Comparison of ENCODE assay signal across 12 mouse cellular contexts in the genomic region with DNA sequence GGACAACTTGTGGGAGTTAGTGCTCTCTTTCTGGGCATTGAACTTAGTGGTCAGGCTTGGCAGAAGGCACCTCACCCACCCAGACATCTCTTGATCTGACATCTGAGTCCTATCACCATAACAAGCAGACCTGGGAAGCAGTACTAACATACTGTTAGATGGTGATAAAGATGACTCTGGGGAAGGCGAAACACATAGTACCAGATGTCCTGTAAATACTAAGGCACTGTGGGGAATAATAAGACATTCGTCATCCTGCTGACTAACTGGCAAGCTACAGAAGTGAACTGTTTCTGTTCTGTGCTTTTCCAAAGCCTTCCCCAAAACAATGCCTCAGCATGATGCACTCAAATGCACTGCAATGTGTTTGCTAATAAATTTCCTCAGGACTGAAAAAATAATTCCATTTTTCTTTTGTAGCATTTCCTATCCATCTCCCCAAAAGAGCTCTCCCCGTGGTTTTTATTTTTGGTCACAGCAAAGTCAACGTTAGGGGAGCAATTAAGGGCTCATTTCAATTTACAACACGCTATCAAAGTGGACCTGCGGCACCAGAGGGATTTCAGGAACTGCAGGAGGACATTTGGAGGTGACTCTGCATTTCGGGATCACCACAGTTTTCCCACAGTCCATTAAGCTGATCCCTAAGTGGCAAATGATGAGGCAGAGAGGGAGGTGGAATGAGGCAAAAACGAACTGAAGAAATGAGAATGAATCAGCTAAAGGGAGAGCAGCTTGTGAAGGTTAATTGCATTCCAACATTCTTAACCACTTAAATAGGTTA. TPM values are rescaled to one million over a fixed set of nuclear protein-coding genes. Genes with fewer than 3 reads are reported as not detected.
A peak's percentile ranks its signal among the peaks of the same experiment; 100 is the strongest.
DNase-seq lines count a peak whose midpoint lies in the region; ATAC-seq and TF ChIP-seq lines count a peak whose summit lies in the region.
"Had no signal": no experiment of that assay in that cellular context is flagged by ENCODE, and none has a peak within 500 bp of the region (broad histone marks: within the 10 kb centered on the region; RNA-seq: fewer than 3 reads in every experiment).

No protein-coding gene starts in this region.

- peaks cover 12% of the 10 kb centered on the region for H3K4me1 ChIP-seq in hindbrain, embryonic 13.5 days (replicated peaks)
- no peaks in the 10 kb centered on the region for H3K4me1 ChIP-seq in hindbrain, embryonic 10.5 days (replicated peaks)
- no peaks in the 10 kb centered on the region for H3K4me1 ChIP-seq in midbrain, postnatal 0 days (ENCODE audit: insufficient read depth, low read length)
- no peaks in the 10 kb centered on the region for H3K4me1 ChIP-seq in midbrain, embryonic 14.5 days (ENCODE audit: control insufficient read depth, insufficient read depth, low read length)
- no peaks in the 10 kb centered on the region for H3K4me1 ChIP-seq in heart, embryonic 11.5 days (ENCODE audit: control insufficient read depth, insufficient read depth, low read length)

- TF ChIP-seq POLR2A in brain, embryonic 14.5 days (IDR thresholded peaks at IDR 0.05; ENCODE audit: borderline replicate concordance, extremely low read depth, insufficient read depth, insufficient read length, poor library complexity, severe bottlenecking): no peak

- TF ChIP-seq CTCF in midbrain, postnatal 0 days (IDR thresholded peaks at IDR 0.05): no peak
- no peak for TF ChIP-seq CTCF in brain, embryonic 14.5 days (IDR thresholded peaks at IDR 0.05; ENCODE audit: borderline replicate concordance, extremely low read depth, insufficient read depth, insufficient read length)

- 33% methylated on average over 8 of the region's 8 CpGs for WGBS in hindbrain, embryonic 13.5 days
- 65% methylated on average over 8 of the region's 8 CpGs for WGBS in hindbrain, embryonic 10.5 days
- WGBS in midbrain, postnatal 0 days: 42% methylated on average over 8 of the region's 8 CpGs
- WGBS in midbrain, embryonic 14.5 days: 50% methylated on average over 8 of the region's 8 CpGs
- 53% methylated on average over 8 of the region's 8 CpGs for WGBS in heart, embryonic 11.5 days (ENCODE audit: insufficient replicate concordance)

- H3K9ac ChIP-seq in hindbrain, embryonic 13.5 days: no peak overlapping the region
- H3K9ac ChIP-seq in midbrain, postnatal 0 days (replicated peaks; ENCODE audit: low read length, poor library complexity, severe bottlenecking): no peak overlapping the region
- H3K9ac ChIP-seq in midbrain, embryonic 14.5 days (replicated peaks; ENCODE audit: low read length): no peak overlapping the region
- H3K9ac ChIP-seq in heart, embryonic 11.5 days (ENCODE audit: low read depth, low read length): no peak overlapping the region
- H3K9ac ChIP-seq: stomach, embryonic 15.5 days had no signal

- no peak overlapping the region for H3K27ac ChIP-seq in hindbrain, embryonic 13.5 days
- H3K27ac ChIP-seq in hindbrain, embryonic 10.5 days: no peak overlapping the region; the same call in 1 of the 2 replicates
- H3K27ac ChIP-seq in midbrain, postnatal 0 days (ENCODE audit: low read depth, low read length): no peak overlapping the region
- H3K27ac ChIP-seq in midbrain, embryonic 14.5 days (replicated peaks; ENCODE audit: low read depth, low read length): no peak overlapping the region
- H3K27ac ChIP-seq in heart, embryonic 11.5 days (ENCODE audit: low read depth, low read length): no peak overlapping the region
- H3K27ac ChIP-seq: heart, embryonic 10.5 days; stomach, embryonic 15.5 days had no signal

- H3K4me2 ChIP-seq in hindbrain, embryonic 13.5 days: no peak overlapping the region
- H3K4me2 ChIP-seq in midbrain, postnatal 0 days (ENCODE audit: low read depth, low read length, poor library complexity, severe bottlenecking): no peak overlapping the region
- no peak overlapping the region for H3K4me2 ChIP-seq in midbrain, embryonic 14.5 days (ENCODE audit: low read length)
- H3K4me2 ChIP-seq in heart, embryonic 11.5 days: no peak overlapping the region
- H3K4me2 ChIP-seq: stomach, embryonic 15.5 days had no signal

- H3K9me3 ChIP-seq in hindbrain, embryonic 13.5 days: no peaks in the 10 kb centered on the region
- H3K9me3 ChIP-seq in hindbrain, embryonic 10.5 days: no peaks in the 10 kb centered on the region
- no peaks in the 10 kb centered on the region for H3K9me3 ChIP-seq in midbrain, postnatal 0 days (ENCODE audit: low read length)
- H3K9me3 ChIP-seq in midbrain, embryonic 14.5 days (ENCODE audit: control insufficient read depth, low read length): no peaks in the 10 kb centered on the region
- no peaks in the 10 kb centered on the region for H3K9me3 ChIP-seq in heart, embryonic 11.5 days (replicated peaks; ENCODE audit: control insufficient read depth, low read length)
- H3K9me3 ChIP-seq: heart, embryonic 10.5 days; stomach, embryonic 15.5 days had no signal

- H3K27me3 ChIP-seq in hindbrain, embryonic 13.5 days: 0 out of 2 replicates have a peak, but pooled peaks cover 8% of the 10 kb centered on the region
- H3K27me3 ChIP-seq in hindbrain, embryonic 10.5 days (ENCODE audit: insufficient read depth, poor library complexity, severe bottlenecking): no peaks in the 10 kb centered on the region
- no peaks in the 10 kb centered on the region for H3K27me3 ChIP-seq in midbrain, postnatal 0 days (ENCODE audit: insufficient read depth, low read length)
- H3K27me3 ChIP-seq in midbrain, embryonic 14.5 days (ENCODE audit: control insufficient read depth, insufficient read depth, low read length): no peaks in the 10 kb centered on the region
- H3K27me3 ChIP-seq in heart, embryonic 11.5 days (ENCODE audit: control insufficient read depth, insufficient read depth, low read length): no peaks in the 10 kb centered on the region; the same call in 1 of the 2 replicates
- H3K27me3 ChIP-seq: stomach, embryonic 15.5 days had no signal

- no peaks in the 10 kb centered on the region for H3K36me3 ChIP-seq in hindbrain, embryonic 13.5 days
- no peaks in the 10 kb centered on the region for H3K36me3 ChIP-seq in hindbrain, embryonic 10.5 days
- no peaks in the 10 kb centered on the region for H3K36me3 ChIP-seq in midbrain, postnatal 0 days (ENCODE audit: insufficient read depth, low read length)
- no peaks in the 10 kb centered on the region for H3K36me3 ChIP-seq in midbrain, embryonic 14.5 days (ENCODE audit: control insufficient read depth, insufficient read depth, low read length)
- H3K36me3 ChIP-seq in heart, embryonic 11.5 days (ENCODE audit: control insufficient read depth, insufficient read depth, low read length): no peaks in the 10 kb centered on the region
- H3K36me3 ChIP-seq: heart, embryonic 10.5 days; stomach, embryonic 15.5 days had no signal

- no peak overlapping the region for H3K4me3 ChIP-seq in hindbrain, embryonic 13.5 days
- H3K4me3 ChIP-seq in hindbrain, embryonic 10.5 days: no peak overlapping the region
- H3K4me3 ChIP-seq in midbrain, postnatal 0 days (ENCODE audit: low read depth, low read length): no peak overlapping the region
- H3K4me3 ChIP-seq in midbrain, embryonic 14.5 days (replicated peaks; ENCODE audit: low read depth, low read length): no peak overlapping the region
- no peak overlapping the region for H3K4me3 ChIP-seq in heart, embryonic 11.5 days (ENCODE audit: low read depth, low read length)
- H3K4me3 ChIP-seq: heart, embryonic 10.5 days; stomach, embryonic 15.5 days had no signal

- ATAC-seq in hindbrain, embryonic 13.5 days (ENCODE audit: low FRiP score): peak; percentile 49; the same call in 1 of the 2 replicates
- ATAC-seq in midbrain, postnatal 0 days (ENCODE audit: low FRiP score): no peak
- no peak for ATAC-seq in midbrain, embryonic 14.5 days (ENCODE audit: low FRiP score, low TSS enrichment)
- ATAC-seq in heart, embryonic 11.5 days (replicated peaks; ENCODE audit: insufficient number of reproducible peaks, low FRiP score, low TSS enrichment): no peak

- no peak for DNase-seq in hindbrain, embryonic 10.5 days (ENCODE audit: low spot score)
- DNase-seq in midbrain, postnatal 0 days (ENCODE audit: low spot score): peak; percentile 48
- no peak for DNase-seq in midbrain, embryonic 14.5 days
- peak; percentile 33 for DNase-seq in brain, embryonic 14.5 days (ENCODE audit: low read depth)
- DNase-seq in left cerebral cortex, adult 8-10 months (ENCODE audit: low spot score in 2 of 2): no peak
- DNase-seq: adrenal gland, postnatal 14 days; lung, postnatal 10 days; thymus, postnatal 4 days had no signal

RNA-seq across cellular contexts. Expression of a gene that starts 41.2 kb away (rescaled TPM):
- 63.4 and 66.3 TPM in 2 replicates for polyA plus RNA-seq in hindbrain, embryonic 13.5 days (2015; fragmentation: Nextera tagmentation; extraction: Ambion mirVana)
- 43.0 and 50.9 TPM in 2 replicates for polyA plus RNA-seq in hindbrain, embryonic 10.5 days (2016; fragmentation: Nextera tagmentation; extraction: Ambion mirVana)
- total RNA-seq in midbrain, postnatal 0 days (2014; rRNA removed): 76.1 and 87.5 TPM in 2 replicates
- 82.7 and 91.9 TPM in 2 replicates for polyA plus RNA-seq in midbrain, postnatal 0 days (2015; fragmentation: Nextera tagmentation; extraction: Ambion mirVana)
- polyA plus RNA-seq in midbrain, embryonic 14.5 days (2014; fragmentation: Nextera tagmentation; extraction: Ambion mirVana): 64.1 and 77.0 TPM in 2 replicates
- polyA plus RNA-seq in brain, embryonic 14.5 days (2012; rRNA removed): 33.2 and 50.2 TPM in 2 replicates
- polyA plus RNA-seq in heart, embryonic 11.5 days (2014; fragmentation: Nextera tagmentation; extraction: Ambion mirVana): 65.1 and 69.8 TPM in 2 replicates
- total RNA-seq in left cerebral cortex, adult 8-10 months (2022): 100 to 1,000 TPM; 114 to 122 (median 117) TPM

Comparison
In these comparisons a context has a peak if more than half of its experiments do, and no peak if none do; other contexts are left out.
1. DNase-seq: peak in midbrain, postnatal 0 days (single experiment) and brain, embryonic 14.5 days (single experiment); none in hindbrain, embryonic 10.5 days (single experiment), midbrain, embryonic 14.5 days (single experiment) and left cerebral cortex, adult 8-10 months (0 of 2).